Mouse (Mus musculus): ENCODE data around the gene Abca14.

The Abca14 gene

GRCm38 (mm10) chr7:120203789-120204188 is at the start of gene Abca14:
Gene Abca14, plus strand, starts transcription at chr7:120203961.
- DNase-seq = peak; percentile 90

- DNase-seq = no peak
Observed at GRCm38 (mm10) chr7:120156841-120157409, 46.8 kb upstream of the Abca14 start.

- no peak for DNase-seq
Observed at GRCm38 (mm10) chr7:120157575-120158061, 46.1 kb upstream of the Abca14 start.

- no peak for DNase-seq
Observed at GRCm38 (mm10) chr7:120158121-120158613, 45.6 kb upstream of the Abca14 start.

GRCm38 (mm10) chr7:120163581-120164251 is 40.0 kb upstream of the Abca14 start:
- DNase-seq = peak; percentile 70

- DNase-seq = no peak
Observed at GRCm38 (mm10) chr7:120172188-120172700, 31.5 kb upstream of the Abca14 start.

- DNase-seq = peak; percentile 92
Observed at GRCm38 (mm10) chr7:120173603-120174244, 30.0 kb upstream of the Abca14 start, which contains the start of gene Anks4b. Gene Anks4b, plus strand, starts transcription at chr7:120173858.

GRCm38 (mm10) chr7:120174723-120175504 is 28.8 kb upstream of the Abca14 start:
- DNase-seq = no peak

GRCm38 (mm10) chr7:120177611-120178010 is 26.1 kb upstream of the Abca14 start:
- DNase-seq = no peak

- no peak for DNase-seq
Observed at GRCm38 (mm10) chr7:120178935-120179334, 24.8 kb upstream of the Abca14 start.

- DNase-seq = no peak
Observed at GRCm38 (mm10) chr7:120180547-120180946, 23.2 kb upstream of the Abca14 start.

- no peak for DNase-seq
Observed at GRCm38 (mm10) chr7:120181401-120182230, 22.1 kb upstream of the Abca14 start.

- no peak for DNase-seq
Observed at GRCm38 (mm10) chr7:120182891-120183290, 20.9 kb upstream of the Abca14 start.

- DNase-seq = no peak
Observed at GRCm38 (mm10) chr7:120188946-120189345, 14.8 kb upstream of the Abca14 start.

- DNase-seq = peak; percentile 80
Observed at GRCm38 (mm10) chr7:120189369-120190149, 14.2 kb upstream of the Abca14 start.

- DNase-seq = peak; percentile 85
Observed at GRCm38 (mm10) chr7:120190150-120190665, 13.6 kb upstream of the Abca14 start.

GRCm38 (mm10) chr7:120192207-120192606 is 11.6 kb upstream of the Abca14 start:
- no peak for DNase-seq

GRCm38 (mm10) chr7:120192816-120193215 is 10.9 kb upstream of the Abca14 start:
- no peak for DNase-seq

- no peak for DNase-seq
Observed at GRCm38 (mm10) chr7:120195207-120195606, 8.6 kb upstream of the Abca14 start.

GRCm38 (mm10) chr7:120201231-120201744 is 2.5 kb upstream of the Abca14 start:
- peak; percentile 73 for DNase-seq

Measured in kidney, postnatal 14 days (tissue).